Mouse (Mus musculus) E14TG2a.4 (cell line): ENCODE results near the gene Gm21994.
"Not testable (repeated sequence)": the region's sequence is repeated elsewhere in the genome, so short reads cannot be mapped to it uniquely, and the experiment has no call there.

Experiments
- H3K27me3 ChIP-seq: 2 replicates; pipeline ENCODE4 v1.6.1; 2014; ENCODE audit warnings: low read length, control low read depth; ENCODE audit not compliant: insufficient read depth
- H3K36me3 ChIP-seq: 2 replicates; pipeline ENCODE4 v1.6.1; 2014; ENCODE audit warnings: low read length, control low read depth; ENCODE audit not compliant: insufficient read depth
- H3K4me1 ChIP-seq: replicated peaks from 2 replicates; pipeline ENCODE4 v1.6.1; 2014; ENCODE audit warnings: low read depth, low read length, control low read depth
- H3K4me3 ChIP-seq: replicated peaks from 2 replicates; pipeline ENCODE4 v1.5.1; 2014; ENCODE audit warnings: mild to moderate bottlenecking, low read length
- H3K9me3 ChIP-seq: 2 replicates; pipeline ENCODE4 v1.6.1; 2014; ENCODE audit warnings: low read length, control low read depth
- CTCF ChIP-seq: conservative IDR thresholded peaks from 2 replicates; pipeline ENCODE4 v1.5.1; 2014; ENCODE audit warnings: low read length
- NANOG ChIP-seq: IDR thresholded peaks from 2 replicates; pipeline ENCODE4 v1.6.1; 2014; ENCODE audit warnings: borderline replicate concordance, low read length, mixed read lengths
- POU5F1 ChIP-seq: IDR thresholded peaks from 2 replicates; pipeline ENCODE4 v1.6.1; 2014; ENCODE audit warnings: low read length, borderline replicate concordance

Gm21994 gene

GRCm38 (mm10) chr2:150255491-150255890 is at the start of gene Gm21994:
TSS of gene Gm21994 (minus strand) at chr2:150255591.
- H3K4me1 ChIP-seq, H3K27me3 ChIP-seq, H3K9me3 ChIP-seq, H3K4me3 ChIP-seq, H3K36me3 ChIP-seq: not testable (repeated sequence)

GRCm38 (mm10) chr2:150299096-150299495 is 43.7 kb upstream of the Gm21994 start:
- Histone ChIP-seq H3K9me3 (no peaks in the 10 kb centered on the region), H3K4me1 (no peaks in the 10 kb centered on the region), H3K27me3 (peaks cover 4% of the 10 kb centered on the region; the same call in 1 of the 2 replicates), H3K36me3 (no peaks in the 10 kb centered on the region), H3K4me3 (no peak overlapping the region)
- no peak for TF ChIP-seq NANOG
- TF ChIP-seq POU5F1 = no peak
- TF ChIP-seq CTCF = no peak

- no peaks in the 10 kb centered on the region for H3K9me3 ChIP-seq
- H3K27me3 ChIP-seq = no peaks in the 10 kb centered on the region
- no peaks in the 10 kb centered on the region for H3K4me1 ChIP-seq
- TF ChIP-seq POU5F1 = no peak
- no peak for TF ChIP-seq NANOG
- TF ChIP-seq CTCF = no peak
- H3K36me3 ChIP-seq = no peaks in the 10 kb centered on the region
- H3K4me3 ChIP-seq = no peak overlapping the region
Measured at GRCm38 (mm10) chr2:150293669-150294068, 38.3 kb upstream of the Gm21994 start.

- H3K27me3 ChIP-seq, H3K4me1 ChIP-seq, H3K9me3 ChIP-seq: not testable (repeated sequence)
- Histone ChIP-seq H3K4me3 (peak within 1 kb of the TSS; percentile 83), H3K36me3 (peaks cover 15% of the 10 kb centered on the region)
Measured at GRCm38 (mm10) chr2:150257291-150257690, 1.9 kb upstream of the Gm21994 start, which contains the start of gene Gm14124. TSS of gene Gm14124 (plus strand) at chr2:150257517.

- not testable (repeated sequence) for H3K27me3 ChIP-seq, H3K4me1 ChIP-seq, H3K9me3 ChIP-seq
- H3K4me3 ChIP-seq = peak overlapping the region; percentile 83
- peak; percentile 40 for TF ChIP-seq CTCF
- H3K36me3 ChIP-seq = peaks cover 10% of the 10 kb centered on the region
Measured at GRCm38 (mm10) chr2:150256861-150257260, 1.5 kb upstream of the Gm21994 start.

- Histone ChIP-seq H3K36me3 (peaks cover 2% of the 10 kb centered on the region), H3K27me3 (no peaks in the 10 kb centered on the region; the same call in 1 of the 2 replicates), H3K9me3 (peaks cover 2% of the 10 kb centered on the region), H3K4me3 (no peak overlapping the region), H3K4me1 (no peaks in the 10 kb centered on the region)
- no peak for TF ChIP-seq NANOG
- no peak for TF ChIP-seq CTCF
- TF ChIP-seq POU5F1 = no peak
Measured at GRCm38 (mm10) chr2:150243211-150243610, 12.2 kb downstream of the Gm21994 start.

GRCm38 (mm10) chr2:150223263-150223662 is 32.1 kb downstream of the Gm21994 start:
- H3K36me3 ChIP-seq, H3K27me3 ChIP-seq, H3K4me3 ChIP-seq, H3K9me3 ChIP-seq: not testable (repeated sequence)
- H3K4me1 ChIP-seq = peaks cover 13% of the 10 kb centered on the region

- H3K4me3 ChIP-seq = peak overlapping the region; percentile 77
- not testable (repeated sequence) for H3K9me3 ChIP-seq, H3K27me3 ChIP-seq, H3K36me3 ChIP-seq
- H3K4me1 ChIP-seq = peaks cover 13% of the 10 kb centered on the region
Measured at GRCm38 (mm10) chr2:150218363-150218725, 37.0 kb downstream of the Gm21994 start.

- H3K9me3 ChIP-seq, H3K27me3 ChIP-seq, H3K36me3 ChIP-seq: not testable (repeated sequence)
- H3K4me3 ChIP-seq = peak within 1 kb of the TSS; percentile 77
- H3K4me1 ChIP-seq = peaks cover 13% of the 10 kb centered on the region
Measured at GRCm38 (mm10) chr2:150217600-150218362, 37.6 kb downstream of the Gm21994 start, which contains the start of gene Zfp937. TSS of gene Zfp937 (plus strand) at chr2:150218073.
